Mouse (Mus musculus): ENCODE measurements at regions not wholly inside any gene's neighbourhood (a gene's known extent, or its start where the extent isn't known, plus 50 kb on each side); places are given as distances from the start of the nearest gene placed in this dataset.

GRCm38 (mm10) chr5:118323151-118323550 is 78.1 kb downstream of the 2410131K14Rik start:
- H3K4me3 ChIP-seq (ENCODE audit: insufficient read depth in 1 of 2, low read depth in 1 of 2, low read length in 2 of 2, poor library complexity in 1 of 2, severe bottlenecking in 1 of 2): no peak overlapping the region
- in situ Hi-C loops (cut with MboI; ENCODE audit: low sequenced_read_pairs in 2 of 2, unreplicated experiment in 2 of 2): no loop called here
- no peaks in the 10 kb centered on the region for H3K9me3 ChIP-seq (ENCODE audit: control insufficient read depth, insufficient read depth, low read depth, low read length)
- no peaks in the 10 kb centered on the region for H3K36me3 ChIP-seq (ENCODE audit: control insufficient read depth, insufficient read depth, low read length, poor library complexity, severe bottlenecking)
- no peak for DNase-seq (ENCODE audit: low read depth, low spot score)
- no peak overlapping the region for H3K27ac ChIP-seq (ENCODE audit: insufficient read depth, low read depth, low read length, poor library complexity, severe bottlenecking)
- H3K4me1 ChIP-seq (ENCODE audit: control insufficient read depth in 2 of 2, insufficient read depth in 2 of 2, low read length in 2 of 2, poor library complexity in 1 of 2): peaks cover 11 to 19% of the 10 kb centered on the region in 2 experiments; a peak in 3 of 4 replicates
- TF ChIP-seq HCFC1 (IDR thresholded peaks at IDR 0.05; ENCODE audit: borderline replicate concordance, insufficient read depth, low read length): no peak
- no peak overlapping the region for H3K9ac ChIP-seq (ENCODE audit: insufficient read depth, low read depth, low read length, poor library complexity, severe bottlenecking)

- no peak overlapping the region for H3K27ac ChIP-seq (ENCODE audit: insufficient read depth, low read depth, low read length, poor library complexity, severe bottlenecking)
- no peaks in the 10 kb centered on the region for H3K36me3 ChIP-seq (ENCODE audit: control insufficient read depth, insufficient read depth, low read length, poor library complexity, severe bottlenecking)
- H3K4me1 ChIP-seq (ENCODE audit: control insufficient read depth in 2 of 2, insufficient read depth in 2 of 2, low read length in 2 of 2, poor library complexity in 1 of 2): peaks cover 8 to 11% of the 10 kb centered on the region in 2 experiments; a peak in 3 of 4 replicates
- H3K4me3 ChIP-seq (ENCODE audit: insufficient read depth in 1 of 2, low read depth in 1 of 2, low read length in 2 of 2, poor library complexity in 1 of 2, severe bottlenecking in 1 of 2): peak overlapping the region; percentile 18 to 51; a peak in 2 of 4 replicates
- H3K9ac ChIP-seq (ENCODE audit: insufficient read depth, low read depth, low read length, poor library complexity, severe bottlenecking): peak overlapping the region; percentile 27; the same call in 1 of the 2 replicates
- in situ Hi-C loops (cut with MboI; ENCODE audit: low sequenced_read_pairs in 2 of 2, unreplicated experiment in 2 of 2): no loop called here
- no peaks in the 10 kb centered on the region for H3K9me3 ChIP-seq (ENCODE audit: control insufficient read depth, insufficient read depth, low read depth, low read length)
- TF ChIP-seq CHD2 (IDR thresholded peaks at IDR 0.05; ENCODE audit: low read depth, low read length) (no peak), ZNF384 (IDR thresholded peaks at IDR 0.05; ENCODE audit: low read depth, low read length) (peak; percentile 88), MAFK (IDR thresholded peaks at IDR 0.05; ENCODE audit: insufficient read depth, low read depth, low read length) (0 out of 2 replicates have a peak, but pooled peaks have one; percentile 6), ZC3H11A (IDR thresholded peaks at IDR 0.05; ENCODE audit: borderline replicate concordance, low read depth, low read length) (no peak), HCFC1 (IDR thresholded peaks at IDR 0.05; ENCODE audit: borderline replicate concordance, insufficient read depth, low read length) (no peak)
- peak; percentile 81 for DNase-seq (ENCODE audit: low read depth, low spot score)
Observed at GRCm38 (mm10) chr5:118326837-118327541, 82.0 kb downstream of the 2410131K14Rik start.

GRCm38 (mm10) chr5:118327961-118328712 is 83.1 kb downstream of the 2410131K14Rik start:
- in situ Hi-C loops (cut with MboI; ENCODE audit: low sequenced_read_pairs in 2 of 2, unreplicated experiment in 2 of 2): no loop called here
- Histone ChIP-seq H3K36me3 (ENCODE audit: control insufficient read depth, insufficient read depth, low read length, poor library complexity, severe bottlenecking) (no peaks in the 10 kb centered on the region), H3K4me3 (ENCODE audit: insufficient read depth in 1 of 2, low read depth in 1 of 2, low read length in 2 of 2, poor library complexity in 1 of 2, severe bottlenecking in 1 of 2) (peak overlapping the region in 1 of 2 experiments; percentile 48; a peak in 2 of 4 replicates), H3K9ac (ENCODE audit: insufficient read depth, low read depth, low read length, poor library complexity, severe bottlenecking) (no peak overlapping the region), H3K27ac (ENCODE audit: insufficient read depth, low read depth, low read length, poor library complexity, severe bottlenecking) (no peak overlapping the region), H3K9me3 (ENCODE audit: control insufficient read depth, insufficient read depth, low read depth, low read length) (no peaks in the 10 kb centered on the region), H3K4me1 (ENCODE audit: control insufficient read depth in 2 of 2, insufficient read depth in 2 of 2, low read length in 2 of 2, poor library complexity in 1 of 2) (peaks cover 4 to 5% of the 10 kb centered on the region in 2 experiments; a peak in 3 of 4 replicates)
- DNase-seq (ENCODE audit: low read depth, low spot score): no peak
- TF ChIP-seq HCFC1 (IDR thresholded peaks at IDR 0.05; ENCODE audit: borderline replicate concordance, insufficient read depth, low read length) (no peak), CHD2 (IDR thresholded peaks at IDR 0.05; ENCODE audit: low read depth, low read length) (no peak), ZC3H11A (IDR thresholded peaks at IDR 0.05; ENCODE audit: borderline replicate concordance, low read depth, low read length) (no peak), ZNF384 (IDR thresholded peaks at IDR 0.05; ENCODE audit: low read depth, low read length) (no peak), MAFK (IDR thresholded peaks at IDR 0.05; ENCODE audit: insufficient read depth, low read depth, low read length) (no peak)

GRCm38 (mm10) chr5:118329143-118329542 is 84.1 kb downstream of the 2410131K14Rik start:
- Histone ChIP-seq H3K36me3 (ENCODE audit: control insufficient read depth, insufficient read depth, low read length, poor library complexity, severe bottlenecking) (no peaks in the 10 kb centered on the region), H3K4me1 (ENCODE audit: control insufficient read depth in 2 of 2, insufficient read depth in 2 of 2, low read length in 2 of 2, poor library complexity in 1 of 2) (peaks cover 4 to 5% of the 10 kb centered on the region in 2 experiments; a peak in 3 of 4 replicates), H3K4me3 (ENCODE audit: insufficient read depth in 1 of 2, low read depth in 1 of 2, low read length in 2 of 2, poor library complexity in 1 of 2, severe bottlenecking in 1 of 2) (no peak overlapping the region), H3K9ac (ENCODE audit: insufficient read depth, low read depth, low read length, poor library complexity, severe bottlenecking) (no peak overlapping the region), H3K27ac (ENCODE audit: insufficient read depth, low read depth, low read length, poor library complexity, severe bottlenecking) (no peak overlapping the region), H3K9me3 (ENCODE audit: control insufficient read depth, insufficient read depth, low read depth, low read length) (no peaks in the 10 kb centered on the region)
- TF ChIP-seq HCFC1 (IDR thresholded peaks at IDR 0.05; ENCODE audit: borderline replicate concordance, insufficient read depth, low read length): no peak
- TF ChIP-seq MAFK (IDR thresholded peaks at IDR 0.05; ENCODE audit: insufficient read depth, low read depth, low read length): peak; percentile 74
- no peak for TF ChIP-seq CHD2 (IDR thresholded peaks at IDR 0.05; ENCODE audit: low read depth, low read length)
- TF ChIP-seq ZC3H11A (IDR thresholded peaks at IDR 0.05; ENCODE audit: borderline replicate concordance, low read depth, low read length): no peak
- TF ChIP-seq ZNF384 (IDR thresholded peaks at IDR 0.05; ENCODE audit: low read depth, low read length): no peak
- no peak for DNase-seq (ENCODE audit: low read depth, low spot score)
- in situ Hi-C loops (cut with MboI; ENCODE audit: low sequenced_read_pairs in 2 of 2, unreplicated experiment in 2 of 2): no loop called here
